Mouse (Mus musculus) neural tube, embryonic 11.5 days (tissue): ENCODE results near the gene Disp2. TPM values are rescaled to one million over a fixed set of nuclear protein-coding genes. Genes with fewer than 3 reads are reported as not detected.

Experiments used
- ATAC-seq: fragments of 200-750 bp; cut with Nextera tagmentation; 2 replicates; pipeline ENCODE4 v1.8.0; 2017; ENCODE audit warnings: moderate number of reproducible peaks, mild to moderate bottlenecking, moderate TSS enrichment, moderate library complexity; ENCODE audit not compliant: insufficient read depth, low FRiP score, low TSS enrichment
- DNase-seq: peaks from one replicate; pipeline ENCODE4 v3.0.0-alpha.2; 2015; ENCODE audit warnings: low spot score
- H3K27ac ChIP-seq: fragments of 300-500 bp; sonication (generic); 2 replicates; pipeline ENCODE4 v1.5.1; 2014; ENCODE audit warnings: low read depth, mild to moderate bottlenecking, low read length
- H3K27me3 ChIP-seq: fragments of 300-500 bp; sonication (generic); 2 replicates; pipeline ENCODE4 v1.6.1; 2014; ENCODE audit warnings: mild to moderate bottlenecking, low read length, mixed read lengths; ENCODE audit not compliant: control insufficient read depth, insufficient read depth
- H3K36me3 ChIP-seq: fragments of 300-500 bp; sonication (generic); 2 replicates; pipeline ENCODE4 v1.6.1; 2014; ENCODE audit warnings: mild to moderate bottlenecking, low read length, moderate library complexity, mixed read lengths; ENCODE audit not compliant: control insufficient read depth, insufficient read depth
- H3K4me1 ChIP-seq: fragments of 300-500 bp; sonication (generic); 2 replicates; pipeline ENCODE4 v1.6.1; 2014; ENCODE audit warnings: low read length, mixed read lengths; ENCODE audit not compliant: control insufficient read depth, insufficient read depth
- H3K4me2 ChIP-seq: fragments of 300-500 bp; sonication (generic); 2 replicates; pipeline ENCODE4 v1.6.1; 2014; ENCODE audit warnings: low read depth, mild to moderate bottlenecking, moderate library complexity
- H3K4me3 ChIP-seq: fragments of 300-500 bp; sonication (generic); 2 replicates; pipeline ENCODE4 v1.5.1; 2014; ENCODE audit warnings: low read depth, low read length
- H3K9ac ChIP-seq: fragments of 300-500 bp; sonication (generic); 2 replicates; pipeline ENCODE4 v1.6.1; 2014; ENCODE audit warnings: mild to moderate bottlenecking, low read length
- H3K9me3 ChIP-seq: fragments of 300-500 bp; sonication (generic); 2 replicates; pipeline ENCODE4 v1.6.1; 2016; ENCODE audit warnings: low read length; ENCODE audit not compliant: control insufficient read depth
- WGBS: fragments of 180-500 bp; shearing (Covaris S2); extraction: QIAGEN DNeasy Blood & Tissue Kit; methylation state at CpG from one replicate; pipeline ENCODE4 v1.1.7; 2014; 5-methylcytosine and 5-hydroxymethylcytosine counted together
- polyA plus RNA-seq: library from polyadenylated mRNA; unstranded; fragments of >200 nt; fragmentation: Nextera tagmentation; extraction: Ambion mirVana; gene quantifications from 2 replicates; pipeline ENCODE4 v1.2.1, GENCODE M21; 2014

The Disp2 gene
- polyA plus RNA-seq = 10.9 and 12.6 TPM in 2 replicates

DNA sequence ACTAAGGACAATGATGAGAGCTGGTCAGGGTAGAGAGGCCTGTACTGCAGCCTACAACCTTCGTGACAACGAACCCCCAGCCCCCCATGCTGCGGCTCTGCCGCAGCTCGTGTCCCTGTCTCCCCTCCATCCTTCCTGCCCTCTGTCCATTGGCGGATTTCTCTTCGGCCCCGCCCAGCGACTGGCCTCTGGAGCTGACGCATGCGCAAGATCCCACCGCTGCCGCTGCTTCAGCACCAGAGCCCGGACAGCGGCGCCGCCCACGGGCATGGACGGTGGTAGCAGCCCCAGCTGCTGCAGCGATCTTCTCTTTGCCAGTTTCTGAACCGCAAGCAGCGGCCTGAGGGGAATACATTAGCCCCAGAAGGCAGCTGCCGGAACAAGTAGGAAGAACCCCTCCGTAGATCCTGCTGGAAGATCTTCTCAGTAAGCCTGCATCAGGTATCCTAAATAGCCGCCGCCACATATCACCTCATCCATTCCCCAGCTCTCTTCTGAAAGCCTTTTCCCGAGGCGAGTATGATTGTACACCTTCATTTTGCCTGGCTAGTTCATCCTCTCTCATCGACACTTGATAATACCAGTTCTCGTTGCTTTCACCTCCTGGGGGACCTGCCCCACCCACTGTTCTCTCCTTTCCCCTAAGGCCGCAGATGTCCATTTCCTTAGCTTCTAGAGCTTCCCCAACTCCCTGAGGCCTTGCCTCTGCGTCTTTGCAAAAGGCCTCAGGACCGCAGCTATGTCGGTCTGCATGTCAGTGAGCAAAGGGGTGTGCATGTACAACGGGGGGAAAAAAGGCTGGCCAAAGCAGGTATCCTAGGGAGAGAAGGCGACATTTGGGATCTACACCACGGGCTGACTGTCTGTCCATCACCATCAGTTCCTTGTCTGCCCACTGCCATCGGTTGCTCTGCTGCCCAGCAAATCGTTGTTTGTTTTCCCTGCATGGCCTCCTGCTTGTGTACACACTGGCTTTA, at the start of gene Disp2:
TSS of gene Disp2 (plus strand) at position 216 of the 977 bp plus-strand sequence.
- Histone ChIP-seq H3K27me3 (0 out of 2 replicates have a peak, but pooled peaks cover 4% of the 10 kb centered on the region), H3K27ac (peak within 1 kb of the TSS; percentile 34; the same call in 1 of the 2 replicates), H3K4me1 (peaks cover 8% of the 10 kb centered on the region), H3K9me3 (no peaks in the 10 kb centered on the region), H3K36me3 (no peaks in the 10 kb centered on the region), H3K9ac (peak within 1 kb of the TSS; percentile 54), H3K4me2 (peak within 1 kb of the TSS; percentile 50), H3K4me3 (peak within 1 kb of the TSS; percentile 32)
- WGBS = 12% methylated on average over 39 of the region's 39 CpGs
- ATAC-seq (peak; percentile 86), DNase-seq (peak; percentile 96)

DNA sequence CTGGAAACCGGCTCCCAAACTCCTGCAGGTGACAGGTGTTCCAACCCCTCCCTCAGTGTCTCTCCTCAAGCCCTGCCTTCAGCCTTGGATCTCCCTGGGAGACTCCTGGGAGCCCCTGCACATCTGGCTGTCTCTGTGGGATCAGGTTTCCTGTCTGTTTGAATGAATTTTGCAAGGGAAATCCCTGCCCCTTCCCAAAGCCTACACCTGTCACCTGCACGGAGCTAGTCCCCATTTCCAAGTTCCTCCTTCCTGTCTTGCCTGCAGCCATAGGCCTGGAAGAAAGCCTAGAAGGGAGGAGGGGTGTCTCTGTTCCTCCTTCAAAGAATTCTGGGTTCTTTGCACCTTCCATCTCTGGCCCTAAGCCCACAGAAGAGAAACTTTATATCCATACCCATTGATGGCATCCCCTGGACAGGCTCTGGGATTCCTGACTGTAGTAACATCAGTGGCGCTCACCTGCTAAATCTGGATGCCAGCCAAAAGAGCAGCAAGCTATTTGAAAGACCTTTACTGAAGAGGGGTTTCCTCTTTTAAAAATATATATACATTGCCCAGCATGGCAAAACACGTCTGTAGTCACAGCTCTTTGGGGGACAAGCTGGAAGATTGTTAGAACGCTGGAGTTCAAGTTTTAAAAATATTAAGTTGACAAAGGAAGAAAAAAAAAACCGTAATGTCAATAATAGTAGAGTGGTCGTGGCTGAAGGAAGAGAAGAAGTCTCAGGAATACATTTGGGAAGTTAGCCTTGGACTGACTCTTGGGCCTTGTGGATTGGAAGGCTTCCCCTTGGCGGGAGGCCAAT, 49.5 kb upstream of the Disp2 start:
- peaks cover 3% of the 10 kb centered on the region; the same call in 1 of the 2 replicates for H3K4me1 ChIP-seq
- no peak overlapping the region for H3K4me3 ChIP-seq
- H3K36me3 ChIP-seq = no peaks in the 10 kb centered on the region
- ATAC-seq = no peak
- no peak for DNase-seq
- H3K27me3 ChIP-seq = peaks cover 12% of the 10 kb centered on the region; the same call in 1 of the 2 replicates
- no peak overlapping the region for H3K9ac ChIP-seq
- WGBS = 29% methylated on average over 8 of the region's 8 CpGs
- no peak overlapping the region for H3K27ac ChIP-seq
- H3K4me2 ChIP-seq = no peak overlapping the region
- H3K9me3 ChIP-seq = no peaks in the 10 kb centered on the region

DNA sequence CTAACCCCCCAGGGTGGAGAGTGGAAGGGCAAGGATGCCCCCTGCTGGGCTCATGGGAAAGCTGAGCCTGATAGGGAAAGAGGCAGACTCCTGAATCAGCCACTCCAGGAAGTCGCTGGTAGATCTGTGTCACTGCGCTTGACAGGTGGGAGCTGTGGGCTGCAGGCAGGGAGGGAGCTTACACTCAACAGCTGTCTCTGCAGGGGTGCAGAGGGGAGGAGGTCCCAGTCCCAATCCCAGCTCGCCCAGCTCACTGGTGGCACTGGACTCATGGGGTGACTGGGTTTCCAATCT, 49.0 kb upstream of the Disp2 start:
- H3K4me3 ChIP-seq = no peak overlapping the region
- H3K36me3 ChIP-seq = no peaks in the 10 kb centered on the region
- 5% methylated on average over 3 of the region's 3 CpGs for WGBS
- H3K4me1 ChIP-seq = peaks cover 3% of the 10 kb centered on the region; the same call in 1 of the 2 replicates
- H3K4me2 ChIP-seq = no peak overlapping the region
- no peak overlapping the region for H3K9ac ChIP-seq
- peaks cover 12% of the 10 kb centered on the region; the same call in 1 of the 2 replicates for H3K27me3 ChIP-seq
- DNase-seq (peak; percentile 51), ATAC-seq (no peak)
- H3K9me3 ChIP-seq = no peaks in the 10 kb centered on the region
- no peak overlapping the region for H3K27ac ChIP-seq

DNA sequence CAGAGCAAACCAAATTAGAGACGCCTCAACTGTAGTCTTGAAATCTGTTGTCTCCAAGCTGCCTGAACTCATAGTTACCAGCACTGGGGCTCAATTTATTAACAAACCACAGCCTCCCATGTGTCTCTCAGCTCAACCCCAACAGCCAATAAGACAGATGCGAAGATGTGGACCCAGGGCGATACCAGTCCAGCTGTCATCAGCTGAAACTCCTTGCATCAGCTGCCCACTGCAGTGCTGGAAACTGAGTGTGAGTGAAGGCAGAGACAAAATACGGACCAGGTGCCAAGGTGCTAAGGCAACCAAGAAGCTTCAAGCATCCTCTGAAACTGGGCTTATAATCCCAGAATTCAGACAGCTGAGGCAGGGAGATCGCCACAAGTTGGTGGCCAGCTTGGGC, 47.5 kb upstream of the Disp2 start:
- Histone ChIP-seq H3K27me3 (peaks cover 12% of the 10 kb centered on the region; the same call in 1 of the 2 replicates), H3K9me3 (no peaks in the 10 kb centered on the region), H3K4me1 (peaks cover 3% of the 10 kb centered on the region; the same call in 1 of the 2 replicates), H3K36me3 (no peaks in the 10 kb centered on the region), H3K9ac (no peak overlapping the region), H3K4me3 (no peak overlapping the region), H3K4me2 (no peak overlapping the region), H3K27ac (no peak overlapping the region)
- 79% methylated on average over 5 of the region's 5 CpGs for WGBS
- ATAC-seq (no peak), DNase-seq (no peak)

DNA sequence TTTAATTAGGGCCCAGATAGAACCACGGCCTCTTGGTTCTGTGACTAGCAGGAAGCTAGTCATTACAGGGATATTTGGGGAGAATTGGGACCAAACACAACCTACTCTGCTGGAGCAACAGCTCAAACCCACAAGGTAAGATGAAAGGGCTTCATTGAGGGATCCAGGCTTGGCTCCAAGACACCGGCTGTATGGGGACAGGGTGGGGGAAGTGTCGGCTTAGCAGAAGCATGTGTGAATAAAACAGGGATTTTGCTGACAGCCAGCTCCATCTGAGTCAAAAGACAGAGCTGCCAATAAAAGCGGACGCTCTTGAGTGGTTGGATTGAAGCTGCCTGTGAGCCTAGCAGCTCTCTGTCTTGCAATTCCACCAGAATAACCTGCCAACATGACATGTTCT, 46.2 kb upstream of the Disp2 start:
- Histone ChIP-seq H3K4me2 (no peak overlapping the region), H3K4me1 (peaks cover under 1% of the 10 kb centered on the region; the same call in 1 of the 2 replicates), H3K9me3 (no peaks in the 10 kb centered on the region), H3K9ac (no peak overlapping the region), H3K4me3 (no peak overlapping the region), H3K27ac (no peak overlapping the region), H3K36me3 (no peaks in the 10 kb centered on the region), H3K27me3 (peaks cover 10% of the 10 kb centered on the region; the same call in 1 of the 2 replicates)
- DNase-seq = no peak
- no peak for ATAC-seq
- WGBS = 67% methylated on average over 5 of the region's 5 CpGs

DNA sequence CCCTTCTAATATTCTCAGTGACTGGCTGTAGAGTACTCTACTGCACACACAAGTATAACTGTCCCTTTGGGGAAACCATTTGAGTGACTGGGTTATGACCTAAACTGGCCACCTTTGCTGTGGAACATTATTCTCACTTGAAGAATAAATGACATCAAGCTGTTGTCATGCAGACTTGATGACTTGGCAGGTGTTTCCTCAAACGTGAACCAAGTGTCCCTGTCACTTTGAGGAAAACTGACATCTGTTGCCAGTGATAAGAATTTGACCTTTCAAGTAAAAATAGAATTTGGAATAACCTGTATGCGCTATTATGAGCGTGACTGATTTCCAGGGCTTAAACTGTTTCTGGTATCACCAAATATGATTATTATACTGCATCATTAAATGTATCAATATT, 39.2 kb upstream of the Disp2 start:
- WGBS = 73% methylated on average over 3 of the region's 3 CpGs
- DNase-seq (no peak), ATAC-seq (no peak)
- Histone ChIP-seq H3K36me3 (no peaks in the 10 kb centered on the region), H3K27ac (no peak overlapping the region), H3K9me3 (no peaks in the 10 kb centered on the region), H3K27me3 (peaks cover 8% of the 10 kb centered on the region), H3K4me2 (no peak overlapping the region), H3K4me3 (no peak overlapping the region), H3K4me1 (peaks cover 9% of the 10 kb centered on the region), H3K9ac (no peak overlapping the region)

DNA sequence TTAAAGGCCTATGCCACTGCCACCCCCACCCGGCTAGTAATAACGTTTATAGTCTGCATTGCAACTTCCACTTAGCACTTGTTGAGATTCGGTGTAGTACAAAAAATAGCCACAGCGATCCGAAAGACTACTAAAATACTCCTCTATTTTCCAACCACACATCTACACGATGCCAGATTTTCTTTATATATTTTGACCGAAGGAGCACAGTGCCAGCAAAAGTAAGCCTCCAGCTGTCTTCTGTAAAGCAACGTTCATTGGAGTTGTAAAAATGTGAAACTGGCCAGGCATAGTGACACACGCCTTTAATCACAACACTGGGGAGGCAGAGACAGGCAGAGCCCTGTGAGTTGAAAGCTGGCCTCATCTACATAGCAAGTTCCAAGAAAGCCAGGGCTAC, 38.3 kb upstream of the Disp2 start:
- no peak for DNase-seq
- ATAC-seq = no peak
- Histone ChIP-seq H3K4me3 (no peak overlapping the region), H3K36me3 (no peaks in the 10 kb centered on the region), H3K9me3 (no peaks in the 10 kb centered on the region), H3K27ac (no peak overlapping the region), H3K9ac (no peak overlapping the region), H3K4me1 (peaks cover 9% of the 10 kb centered on the region), H3K4me2 (no peak overlapping the region), H3K27me3 (peaks cover 8% of the 10 kb centered on the region)
- 73% methylated on average over 9 of the region's 9 CpGs for WGBS

DNA sequence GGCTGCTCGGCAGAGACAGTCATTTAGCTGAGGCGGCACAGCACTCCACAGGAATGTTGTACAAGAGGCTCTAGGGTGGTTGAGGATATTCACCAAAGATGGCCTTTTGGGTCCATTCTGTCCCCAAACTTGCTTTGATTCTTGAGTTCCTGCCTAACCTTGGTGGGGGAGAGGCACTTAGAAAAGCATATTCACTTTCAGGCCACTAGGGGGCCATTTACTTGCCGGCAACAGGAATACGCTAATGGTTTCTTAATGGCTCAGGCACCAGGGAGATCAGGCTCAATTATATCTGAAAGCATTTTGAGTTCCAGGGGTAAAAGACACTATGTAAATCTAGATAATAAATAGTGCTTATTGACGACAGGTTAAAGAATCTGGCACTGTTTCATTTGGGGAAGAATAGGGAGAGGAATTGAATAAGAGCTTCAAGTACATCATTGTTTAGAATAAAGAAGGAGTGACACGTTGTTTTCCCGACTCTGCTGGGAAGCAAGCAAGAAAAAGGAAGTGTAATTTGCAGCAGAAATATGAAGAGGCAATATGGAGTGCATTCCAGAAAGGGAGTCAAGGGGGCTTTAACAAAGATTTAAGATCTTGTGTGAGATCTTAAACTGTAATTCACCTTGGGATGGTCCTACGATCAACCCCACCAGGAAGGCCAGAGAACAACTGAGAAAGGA, 36.1 kb upstream of the Disp2 start:
- DNase-seq (peak; percentile 50), ATAC-seq (no peak)
- no peaks in the 10 kb centered on the region for H3K9me3 ChIP-seq
- no peak overlapping the region for H3K4me2 ChIP-seq
- H3K36me3 ChIP-seq = no peaks in the 10 kb centered on the region
- H3K27me3 ChIP-seq = peaks cover 8% of the 10 kb centered on the region
- WGBS = 25% methylated on average over 8 of the region's 8 CpGs
- peaks cover 22% of the 10 kb centered on the region for H3K4me1 ChIP-seq
- H3K9ac ChIP-seq = no peak overlapping the region
- H3K4me3 ChIP-seq = no peak overlapping the region
- H3K27ac ChIP-seq = no peak overlapping the region
